Mouse (Mus musculus) myocyte (in vitro differentiated cells): ENCODE results near the gene Ccdc144b. TPM values are rescaled to one million over a fixed set of nuclear protein-coding genes. Genes with fewer than 3 reads are reported as not detected.

ENCODE experiments used
- H3K27me3 ChIP-seq: one replicate; pipeline ENCODE4 v1.6.1; 2011; ENCODE audit not compliant: control insufficient read depth, insufficient read depth, insufficient read length
- H3K36me3 ChIP-seq: one replicate; pipeline ENCODE4 v1.6.1; 2011; ENCODE audit not compliant: control insufficient read depth, insufficient read depth
- H3K4me2 ChIP-seq: one replicate; pipeline ENCODE4 v1.6.1; 2011; ENCODE audit warnings: low read depth, control low read depth
- H3K4me3 ChIP-seq: one replicate; pipeline ENCODE4 v1.5.1; 2011; ENCODE audit warnings: mild to moderate bottlenecking, control low read depth, moderate library complexity
- H3K79me2 ChIP-seq: one replicate; pipeline ENCODE4 v1.6.1; 2011; ENCODE audit not compliant: control insufficient read depth, insufficient read depth
- H3ac ChIP-seq: one replicate; pipeline ENCODE4 v1.6.1; 2011; ENCODE audit not compliant: control insufficient read depth, insufficient read length
- CEBPB ChIP-seq: IDR thresholded peaks from 2 replicates; pipeline ENCODE4 v1.6.1; 2011; ENCODE audit warnings: mild to moderate bottlenecking, moderate library complexity; ENCODE audit not compliant: poor library complexity, insufficient read depth, severe bottlenecking
- E2F4 ChIP-seq: IDR thresholded peaks from one replicate; pipeline ENCODE4 v1.6.1; 2011; ENCODE audit warnings: mild to moderate bottlenecking, control low read depth, moderate library complexity; ENCODE audit not compliant: insufficient read depth
- MAX ChIP-seq: IDR thresholded peaks from one replicate; pipeline ENCODE4 v1.6.1; 2011; ENCODE audit warnings: low read depth, mild to moderate bottlenecking, control low read depth
- MYOD1 ChIP-seq, 3 experiments: IDR thresholded peaks; one replicate each; pipeline ENCODE4 v1.6.1; 2011; ENCODE audit warnings: control low read depth in 2 of 3, low read depth in 2 of 3, mild to moderate bottlenecking in 2 of 3, moderate library complexity in 1 of 3; ENCODE audit not compliant: insufficient read length in 2 of 3, control insufficient read depth in 1 of 3
- MYOG ChIP-seq, 3 experiments: IDR thresholded peaks; one replicate each; pipeline ENCODE4 v1.6.1; 2011; ENCODE audit warnings: control low read depth in 2 of 3, low read depth in 2 of 3, mild to moderate bottlenecking in 2 of 3; ENCODE audit not compliant: insufficient read length in 2 of 3, control insufficient read depth in 1 of 3, insufficient read depth in 1 of 3
- POLR2A ChIP-seq: IDR thresholded peaks from one replicate; pipeline ENCODE4 v1.6.1; 2011; ENCODE audit warnings: low read depth, mild to moderate bottlenecking, control low read depth, moderate library complexity; ENCODE audit not compliant: insufficient read length
- POLR2AphosphoS2 ChIP-seq: IDR thresholded peaks from one replicate; pipeline ENCODE4 v1.6.1; 2011; ENCODE audit warnings: low read depth, control low read depth; ENCODE audit not compliant: insufficient read length
- REST ChIP-seq: IDR thresholded peaks from one replicate; pipeline ENCODE4 v1.6.1; 2011; ENCODE audit warnings: mild to moderate bottlenecking, control low read depth, moderate library complexity; ENCODE audit not compliant: insufficient read depth, insufficient read length
- SRF ChIP-seq: IDR thresholded peaks from one replicate; pipeline ENCODE4 v1.6.1; 2011; ENCODE audit warnings: low read depth; ENCODE audit not compliant: control insufficient read depth, insufficient read length
- TCF12 ChIP-seq: IDR thresholded peaks from one replicate; pipeline ENCODE4 v1.6.1; 2011; ENCODE audit warnings: mild to moderate bottlenecking, control low read depth; ENCODE audit not compliant: poor library complexity, insufficient read depth, severe bottlenecking
- TCF3 ChIP-seq: IDR thresholded peaks from one replicate; pipeline ENCODE4 v1.6.1; 2011; ENCODE audit warnings: low read depth, control low read depth; ENCODE audit not compliant: insufficient read length
- USF1 ChIP-seq: IDR thresholded peaks from one replicate; pipeline ENCODE4 v1.6.1; 2011; ENCODE audit warnings: low read depth, mild to moderate bottlenecking, control low read depth, moderate library complexity
- polyA plus RNA-seq: library from polyadenylated mRNA; unstranded; fragments of >200 nt; fragmentation: generic; extraction: Trizol; gene quantifications from one replicate; pipeline ENCODE4 v1.2.1, GENCODE M21; 2012; ENCODE audit warnings: missing spikeins

The Ccdc144b gene
- polyA plus RNA-seq, 1 experiment = not detected

GRCm38 (mm10) chr3:35994552-35995531 is 58.5 kb downstream of the Ccdc144b start:
- no peaks in the 10 kb centered on the region for H3K79me2 ChIP-seq
- H3K4me2 ChIP-seq = no peak overlapping the region
- no peak overlapping the region for H3K4me3 ChIP-seq
- no peaks in the 10 kb centered on the region for H3K27me3 ChIP-seq
- TF ChIP-seq MAX = no peak
- no peak for TF ChIP-seq TCF12
- no peak for TF ChIP-seq POLR2A
- TF ChIP-seq E2F4 = no peak
- no peak for TF ChIP-seq POLR2AphosphoS2
- TF ChIP-seq MYOG (IDR thresholded peaks at IDR 0.05; ENCODE audit: control insufficient read depth in 1 of 3, insufficient read depth in 1 of 3, insufficient read length in 2 of 3, low read depth in 2 of 3) = no peak
- no peak for TF ChIP-seq SRF
- peaks cover under 1% of the 10 kb centered on the region for H3K36me3 ChIP-seq
- no peak overlapping the region for H3ac ChIP-seq

DNA sequence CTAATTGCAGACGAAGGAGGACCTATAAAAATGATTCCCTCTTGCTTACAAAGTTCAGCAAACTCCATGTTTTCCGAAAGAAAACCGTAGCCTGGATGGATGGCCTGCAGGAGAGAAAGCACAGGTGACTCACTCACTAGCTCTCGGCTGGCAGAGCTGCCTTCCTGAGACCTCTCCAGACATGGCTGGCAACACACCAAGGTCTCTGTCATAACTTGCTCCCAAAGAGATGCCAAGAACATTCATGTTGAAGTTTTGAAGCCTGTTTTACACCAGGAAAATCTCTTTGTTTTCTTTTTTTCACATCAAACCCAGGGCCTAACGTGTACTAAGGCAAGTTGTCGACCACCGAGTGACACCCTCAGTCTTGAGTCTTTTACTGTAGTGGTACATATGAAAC is 62.6 kb downstream of the Ccdc144b start:
- Histone ChIP-seq H3K4me3 (no peak overlapping the region), H3K4me2 (no peak overlapping the region), H3K36me3 (peaks cover 3% of the 10 kb centered on the region), H3ac (no peak overlapping the region), H3K27me3 (no peaks in the 10 kb centered on the region), H3K79me2 (no peaks in the 10 kb centered on the region)
- TF ChIP-seq E2F4 (no peak), TCF12 (no peak), SRF (no peak), MAX (no peak), REST (no peak), CEBPB (no peak), USF1 (no peak), POLR2A (no peak), POLR2AphosphoS2 (no peak), MYOG (IDR thresholded peaks at IDR 0.05; ENCODE audit: control insufficient read depth in 1 of 3, insufficient read depth in 1 of 3, insufficient read length in 2 of 3, low read depth in 2 of 3) (no peak), MYOD1 (IDR thresholded peaks at IDR 0.05; ENCODE audit: control insufficient read depth in 1 of 3, insufficient read length in 2 of 3, low read depth in 2 of 3) (no peak), TCF3 (no peak)

DNA sequence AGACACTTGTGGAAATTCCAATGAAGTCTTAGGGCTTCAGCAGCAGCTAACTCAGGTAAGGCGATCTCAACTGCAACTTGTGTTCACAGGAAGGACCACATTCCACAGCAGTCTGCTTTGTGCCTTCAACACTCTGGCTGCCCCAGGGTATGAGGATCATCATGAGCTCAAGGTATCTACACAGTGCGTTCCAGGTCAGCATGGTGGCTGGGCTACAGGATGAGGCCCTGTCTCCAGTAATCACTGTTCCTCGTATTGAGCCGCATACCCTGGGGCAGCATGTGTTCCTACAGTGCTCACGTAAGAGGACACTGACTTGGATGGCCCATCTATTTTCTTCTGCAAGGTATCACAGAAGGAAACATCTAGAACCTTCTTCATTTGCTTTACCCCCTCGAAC is 65.3 kb downstream of the Ccdc144b start:
- Histone ChIP-seq H3ac (no peak overlapping the region), H3K4me3 (no peak overlapping the region), H3K36me3 (peaks cover 3% of the 10 kb centered on the region), H3K4me2 (no peak overlapping the region), H3K79me2 (no peaks in the 10 kb centered on the region), H3K27me3 (no peaks in the 10 kb centered on the region)
- TF ChIP-seq POLR2AphosphoS2 (no peak), MYOD1 (IDR thresholded peaks at IDR 0.05; ENCODE audit: control insufficient read depth in 1 of 3, insufficient read length in 2 of 3, low read depth in 2 of 3) (no peak), MYOG (IDR thresholded peaks at IDR 0.05; ENCODE audit: control insufficient read depth in 1 of 3, insufficient read depth in 1 of 3, insufficient read length in 2 of 3, low read depth in 2 of 3) (no peak), SRF (no peak), TCF3 (no peak)

DNA sequence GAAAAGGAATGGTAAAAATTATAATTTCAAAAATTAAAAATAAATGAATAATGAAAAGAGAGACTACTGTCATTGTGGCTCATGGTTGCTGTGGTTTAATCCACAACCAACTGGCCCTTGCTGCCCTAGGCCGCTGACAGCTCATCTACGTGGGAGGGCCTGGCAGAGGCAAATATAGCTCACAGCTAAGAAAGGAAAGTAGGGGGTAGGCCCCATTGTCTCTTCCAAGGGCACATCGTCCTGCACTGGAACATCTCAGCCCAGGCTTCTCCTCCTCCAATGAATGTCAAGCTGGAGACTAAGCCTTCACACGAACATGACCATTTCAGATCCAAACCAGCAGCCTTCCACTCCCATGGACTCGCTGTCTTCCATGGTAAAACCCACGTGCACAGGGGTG is 67.1 kb downstream of the Ccdc144b start:
- Histone ChIP-seq H3K79me2 (no peaks in the 10 kb centered on the region), H3K4me3 (no peak overlapping the region), H3K4me2 (no peak overlapping the region), H3K36me3 (peaks cover 3% of the 10 kb centered on the region), H3K27me3 (no peaks in the 10 kb centered on the region), H3ac (no peak overlapping the region)
- TF ChIP-seq TCF12 = no peak
- TF ChIP-seq SRF = no peak
- TF ChIP-seq USF1 = no peak
- TF ChIP-seq E2F4 = no peak
- TF ChIP-seq REST = no peak
- no peak for TF ChIP-seq MYOD1 (IDR thresholded peaks at IDR 0.05; ENCODE audit: control insufficient read depth in 1 of 3, insufficient read length in 2 of 3, low read depth in 2 of 3)
- no peak for TF ChIP-seq TCF3
- no peak for TF ChIP-seq MYOG (IDR thresholded peaks at IDR 0.05; ENCODE audit: control insufficient read depth in 1 of 3, insufficient read depth in 1 of 3, insufficient read length in 2 of 3, low read depth in 2 of 3)
- TF ChIP-seq POLR2A = no peak
- no peak for TF ChIP-seq CEBPB
- TF ChIP-seq MAX = no peak
- TF ChIP-seq POLR2AphosphoS2 = no peak
